Mouse (Mus musculus): Measurements from ENCODE around the gene Spock1. TPM values are rescaled to one million over a fixed set of nuclear protein-coding genes. Genes with fewer than 3 reads are reported as not detected.
"Not testable (repeated sequence)": the region's sequence is repeated elsewhere in the genome, so short reads cannot be mapped to it uniquely, and the experiment has no call there.

The Spock1 gene
- polyA plus RNA-seq, 1 experiment from 2014 or later, result 0.12 TPM

- H3K4me1 ChIP-seq (ENCODE audit: control insufficient read depth, low read depth, low read length), result no peaks in the 10 kb centered on the region
- no peaks in the 10 kb centered on the region for H3K36me3 ChIP-seq (ENCODE audit: control insufficient read depth, insufficient read depth)
- H3K9me3 ChIP-seq (replicated peaks; ENCODE audit: control insufficient read depth, low read length), result no peaks in the 10 kb centered on the region
- no peak for ATAC-seq (ENCODE audit: low read depth)
- 41% methylated on average over 1 of the region's 1 CpGs for whole genome bisulfite sequencing (ENCODE audit: insufficient replicate concordance)
- H3K27ac ChIP-seq (ENCODE audit: low read length), result no peak overlapping the region
- no peaks in the 10 kb centered on the region for H3K27me3 ChIP-seq (ENCODE audit: control insufficient read depth, insufficient read depth, low read depth, low read length)
- H3K4me2 ChIP-seq (ENCODE audit: low read depth, low read length), result no peak overlapping the region
- H3K9ac ChIP-seq (ENCODE audit: low read depth, low read length), result no peak overlapping the region
- H3K4me3 ChIP-seq (ENCODE audit: low read depth, low read length), result no peak overlapping the region
Observed at GRCm38 (mm10) chr13:57494838-57495237, 413.3 kb downstream of the Spock1 start.

- Histone ChIP-seq H3K9ac (ENCODE audit: low read depth, low read length) (no peak overlapping the region), H3K27me3 (ENCODE audit: control insufficient read depth, insufficient read depth, low read depth, low read length) (no peaks in the 10 kb centered on the region), H3K36me3 (ENCODE audit: control insufficient read depth, insufficient read depth) (no peaks in the 10 kb centered on the region), H3K27ac (ENCODE audit: low read length) (no peak overlapping the region), H3K9me3 (replicated peaks; ENCODE audit: control insufficient read depth, low read length) (no peaks in the 10 kb centered on the region), H3K4me1 (ENCODE audit: control insufficient read depth, low read depth, low read length) (no peaks in the 10 kb centered on the region), H3K4me3 (ENCODE audit: low read depth, low read length) (no peak overlapping the region), H3K4me2 (ENCODE audit: low read depth, low read length) (no peak overlapping the region)
- WGBS (ENCODE audit: insufficient replicate concordance), result 72% methylated on average over 8 of the region's 8 CpGs
- ATAC-seq (ENCODE audit: low read depth), result no peak
Observed at GRCm38 (mm10) chr13:57488926-57489325, 419.2 kb downstream of the Spock1 start.

DNA sequence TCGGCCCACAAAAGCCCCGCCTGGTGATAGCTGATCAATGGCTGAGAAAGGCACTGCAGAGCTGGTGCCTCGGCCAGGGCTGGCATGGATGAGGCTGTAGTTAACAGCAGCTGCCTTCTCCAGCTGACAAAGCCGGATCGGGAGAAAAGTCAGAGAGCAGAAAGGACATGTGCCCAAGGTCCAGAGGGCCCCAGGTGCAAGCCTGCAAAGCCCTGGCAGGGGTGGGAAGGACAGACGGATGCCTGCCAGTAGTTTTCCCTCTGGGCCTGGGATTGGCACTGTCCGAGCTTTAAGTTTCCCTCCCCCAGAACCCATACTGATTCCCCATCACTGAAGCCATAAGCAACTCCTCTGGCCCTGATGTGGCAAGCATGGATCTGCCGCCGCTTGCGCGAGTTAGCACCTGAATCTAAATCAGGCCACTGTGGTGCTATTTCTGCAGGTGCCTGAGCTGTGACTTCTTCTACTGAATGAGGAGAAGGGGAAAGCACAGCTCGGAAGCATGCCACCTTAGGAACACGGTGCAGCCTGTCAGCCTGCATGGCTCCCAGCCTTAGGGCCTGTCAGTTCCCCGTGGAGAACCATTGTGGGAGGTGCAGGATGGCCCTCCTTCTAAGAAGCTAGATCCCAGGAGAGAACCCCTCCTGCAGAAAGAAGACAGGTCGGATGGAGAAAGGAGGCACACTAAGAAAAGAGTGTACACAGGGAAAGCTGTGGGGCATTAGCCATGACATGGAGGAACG lies 423.5 kb downstream of the Spock1 start:
- H3K4me3 ChIP-seq (ENCODE audit: low read depth, low read length), result no peak overlapping the region
- H3K9ac ChIP-seq (ENCODE audit: low read depth, low read length), result no peak overlapping the region
- no peaks in the 10 kb centered on the region for H3K27me3 ChIP-seq (ENCODE audit: control insufficient read depth, insufficient read depth, low read depth, low read length)
- ATAC-seq (ENCODE audit: low read depth), result no peak
- no peak overlapping the region for H3K4me2 ChIP-seq (ENCODE audit: low read depth, low read length)
- no peak overlapping the region for H3K27ac ChIP-seq (ENCODE audit: low read length)
- WGBS (ENCODE audit: insufficient replicate concordance), result 72% methylated on average over 16 of the region's 16 CpGs
- H3K4me1 ChIP-seq (ENCODE audit: control insufficient read depth, low read depth, low read length), result no peaks in the 10 kb centered on the region
- H3K9me3 ChIP-seq (replicated peaks; ENCODE audit: control insufficient read depth, low read length), result no peaks in the 10 kb centered on the region
- no peaks in the 10 kb centered on the region for H3K36me3 ChIP-seq (ENCODE audit: control insufficient read depth, insufficient read depth)

GRCm38 (mm10) chr13:57476700-57477099 lies 431.4 kb downstream of the Spock1 start:
- no peak overlapping the region for H3K4me3 ChIP-seq (ENCODE audit: low read depth, low read length)
- H3K9ac ChIP-seq (ENCODE audit: low read depth, low read length), result no peak overlapping the region
- H3K27ac ChIP-seq (ENCODE audit: low read length), result no peak overlapping the region
- H3K9me3 ChIP-seq (replicated peaks; ENCODE audit: control insufficient read depth, low read length), result no peaks in the 10 kb centered on the region
- no peaks in the 10 kb centered on the region for H3K36me3 ChIP-seq (ENCODE audit: control insufficient read depth, insufficient read depth)
- no peaks in the 10 kb centered on the region for H3K4me1 ChIP-seq (ENCODE audit: control insufficient read depth, low read depth, low read length)
- ATAC-seq (ENCODE audit: low read depth), result no peak
- no peaks in the 10 kb centered on the region for H3K27me3 ChIP-seq (ENCODE audit: control insufficient read depth, insufficient read depth, low read depth, low read length)
- H3K4me2 ChIP-seq (ENCODE audit: low read depth, low read length), result no peak overlapping the region
- WGBS (ENCODE audit: insufficient replicate concordance), result 22% methylated on average over 6 of the region's 6 CpGs

- no peak for ATAC-seq (ENCODE audit: low read depth)
- no peak overlapping the region for H3K4me3 ChIP-seq (ENCODE audit: low read depth, low read length)
- H3K36me3 ChIP-seq (ENCODE audit: control insufficient read depth, insufficient read depth), result no peaks in the 10 kb centered on the region
- no peak overlapping the region for H3K4me2 ChIP-seq (ENCODE audit: low read depth, low read length)
- H3K27me3 ChIP-seq (ENCODE audit: control insufficient read depth, insufficient read depth, low read depth, low read length), result no peaks in the 10 kb centered on the region
- H3K9ac ChIP-seq (ENCODE audit: low read depth, low read length), result no peak overlapping the region
- H3K9me3 ChIP-seq (replicated peaks; ENCODE audit: control insufficient read depth, low read length), result no peaks in the 10 kb centered on the region
- no peaks in the 10 kb centered on the region for H3K4me1 ChIP-seq (ENCODE audit: control insufficient read depth, low read depth, low read length)
- H3K27ac ChIP-seq (ENCODE audit: low read length), result no peak overlapping the region
- whole genome bisulfite sequencing (ENCODE audit: insufficient replicate concordance), result 53% methylated on average over 2 of the region's 2 CpGs
Observed at GRCm38 (mm10) chr13:57474068-57474467, 434.1 kb downstream of the Spock1 start.

- 57% methylated on average over 3 of the region's 4 CpGs for WGBS (ENCODE audit: insufficient replicate concordance)
- ATAC-seq (ENCODE audit: low read depth); H3K9me3 ChIP-seq (replicated peaks; ENCODE audit: control insufficient read depth, low read length): not testable (repeated sequence)
Observed at GRCm38 (mm10) chr13:57470922-57471321, 437.2 kb downstream of the Spock1 start.

DNA sequence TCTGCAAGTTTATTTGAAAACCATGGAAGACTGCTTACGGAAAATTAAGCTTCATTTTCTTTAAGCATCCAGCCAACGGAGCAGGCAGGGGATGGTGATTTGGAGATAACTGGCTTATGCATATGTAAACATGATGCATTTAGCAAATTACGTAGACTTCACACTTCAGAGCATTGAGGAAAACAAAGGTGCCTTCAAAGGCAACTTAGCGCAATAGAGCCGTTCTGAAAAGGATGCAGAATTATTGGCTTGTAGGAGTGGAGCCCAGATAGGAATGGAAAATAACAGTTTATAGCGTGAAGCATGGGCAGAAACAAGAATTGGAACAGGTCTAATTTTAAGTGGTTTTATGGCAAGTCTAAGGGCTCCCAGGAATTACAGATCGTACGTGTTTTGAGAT lies 448.2 kb downstream of the Spock1 start:
- WGBS (ENCODE audit: insufficient replicate concordance), result 74% methylated on average over 8 of the region's 8 CpGs
- Histone ChIP-seq H3K4me3 (ENCODE audit: low read depth, low read length) (no peak overlapping the region), H3K9ac (ENCODE audit: low read depth, low read length) (no peak overlapping the region), H3K27me3 (ENCODE audit: control insufficient read depth, insufficient read depth, low read depth, low read length) (no peaks in the 10 kb centered on the region), H3K4me1 (ENCODE audit: control insufficient read depth, low read depth, low read length) (no peaks in the 10 kb centered on the region), H3K36me3 (ENCODE audit: control insufficient read depth, insufficient read depth) (no peaks in the 10 kb centered on the region), H3K4me2 (ENCODE audit: low read depth, low read length) (no peak overlapping the region), H3K9me3 (replicated peaks; ENCODE audit: control insufficient read depth, low read length) (no peaks in the 10 kb centered on the region), H3K27ac (ENCODE audit: low read length) (no peak overlapping the region)
- no peak for ATAC-seq (ENCODE audit: low read depth)

More at GRCm38 (mm10) chr13:57470922-57471321, 437.2 kb downstream of the Spock1 start:
- not testable (repeated sequence) for H3K27ac ChIP-seq (ENCODE audit: low read length); H3K36me3 ChIP-seq (ENCODE audit: control insufficient read depth, insufficient read depth); H3K27me3 ChIP-seq (ENCODE audit: control insufficient read depth, insufficient read depth, low read depth, low read length); H3K4me3 ChIP-seq (ENCODE audit: low read depth, low read length); H3K4me1 ChIP-seq (ENCODE audit: control insufficient read depth, low read depth, low read length); H3K9ac ChIP-seq (ENCODE audit: low read depth, low read length); H3K4me2 ChIP-seq (ENCODE audit: low read depth, low read length)

GRCm38 (mm10) chr13:57450189-57450821 lies 457.8 kb downstream of the Spock1 start:
- no peak overlapping the region for H3K4me3 ChIP-seq (ENCODE audit: low read depth, low read length)
- no peak overlapping the region for H3K4me2 ChIP-seq (ENCODE audit: low read depth, low read length)
- no peaks in the 10 kb centered on the region for H3K36me3 ChIP-seq (ENCODE audit: control insufficient read depth, insufficient read depth)
- no peaks in the 10 kb centered on the region for H3K9me3 ChIP-seq (replicated peaks; ENCODE audit: control insufficient read depth, low read length)
- H3K9ac ChIP-seq (ENCODE audit: low read depth, low read length), result no peak overlapping the region
- no peak for ATAC-seq (ENCODE audit: low read depth)
- no peak overlapping the region for H3K27ac ChIP-seq (ENCODE audit: low read length)
- H3K27me3 ChIP-seq (ENCODE audit: control insufficient read depth, insufficient read depth, low read depth, low read length), result no peaks in the 10 kb centered on the region
- 32% methylated on average over 11 of the region's 11 CpGs for WGBS (ENCODE audit: insufficient replicate concordance)
- H3K4me1 ChIP-seq (ENCODE audit: control insufficient read depth, low read depth, low read length), result no peaks in the 10 kb centered on the region

DNA sequence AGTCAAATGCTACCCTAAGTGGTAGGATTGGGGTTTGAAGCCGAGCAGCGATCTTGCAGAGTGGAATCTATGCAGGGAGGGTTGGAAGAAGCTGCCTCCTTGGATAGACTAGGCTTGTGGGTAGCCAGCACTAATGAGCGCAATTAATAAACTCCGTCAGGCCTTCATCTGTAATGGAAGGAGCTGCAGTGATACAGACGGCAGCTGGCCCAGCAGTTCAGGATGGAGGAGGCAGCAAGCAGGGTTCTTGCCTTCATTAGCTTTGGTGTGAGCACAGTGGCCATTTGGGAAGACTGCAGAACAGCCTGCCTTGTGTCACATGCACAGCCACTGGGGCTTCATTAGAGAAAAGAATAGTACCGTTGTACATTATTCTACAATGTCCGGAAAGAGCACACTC lies 459.2 kb downstream of the Spock1 start:
- H3K4me3 ChIP-seq (ENCODE audit: low read depth, low read length), result no peak overlapping the region
- H3K27me3 ChIP-seq (ENCODE audit: control insufficient read depth, insufficient read depth, low read depth, low read length), result no peaks in the 10 kb centered on the region
- H3K4me2 ChIP-seq (ENCODE audit: low read depth, low read length), result no peak overlapping the region
- 73% methylated on average over 7 of the region's 7 CpGs for WGBS (ENCODE audit: insufficient replicate concordance)
- ATAC-seq (ENCODE audit: low read depth), result no peak
- H3K36me3 ChIP-seq (ENCODE audit: control insufficient read depth, insufficient read depth), result no peaks in the 10 kb centered on the region
- H3K27ac ChIP-seq (ENCODE audit: low read length), result no peak overlapping the region
- no peak overlapping the region for H3K9ac ChIP-seq (ENCODE audit: low read depth, low read length)
- H3K4me1 ChIP-seq (ENCODE audit: control insufficient read depth, low read depth, low read length), result no peaks in the 10 kb centered on the region
- no peaks in the 10 kb centered on the region for H3K9me3 ChIP-seq (replicated peaks; ENCODE audit: control insufficient read depth, low read length)
